In genomic region chr16:32593283-32593805, GRCm38 (mm10) we compare ENCODE assay signal across 11 mouse cellular contexts.
"Had no signal": no experiment of that assay in that cellular context is flagged by ENCODE, and none has a peak within 500 bp of the region (broad histone marks: within the 10 kb centered on the region; RNA-seq: fewer than 3 reads in every experiment).

No protein-coding gene starts in this region.

- DNase-seq: kidney, adult 8-10 months; kidney, postnatal 36 days; layer of hippocampus, adult 9-11 months; layer of hippocampus, postnatal 36 days had no signal

- H3K9ac ChIP-seq: limb, embryonic 15.5 days; liver, embryonic 12.5 days; midbrain, embryonic 13.5 days; neural tube, embryonic 12.5 days; stomach, embryonic 15.5 days had no signal

- H3K4me2 ChIP-seq: limb, embryonic 15.5 days; liver, embryonic 12.5 days; midbrain, embryonic 13.5 days; neural tube, embryonic 12.5 days; stomach, embryonic 15.5 days had no signal

- H3K9me3 ChIP-seq: limb, embryonic 15.5 days; liver, embryonic 12.5 days; midbrain, embryonic 13.5 days; neural tube, embryonic 12.5 days; stomach, embryonic 15.5 days had no signal

- H3K36me3 ChIP-seq: limb, embryonic 15.5 days; liver, embryonic 12.5 days; midbrain, embryonic 13.5 days; neural tube, embryonic 12.5 days; stomach, embryonic 15.5 days had no signal

- ATAC-seq: intestine, postnatal 0 days; liver, embryonic 12.5 days; midbrain, embryonic 13.5 days had no signal

- H3K27ac ChIP-seq: limb, embryonic 15.5 days; liver, embryonic 12.5 days; midbrain, embryonic 13.5 days; neural tube, embryonic 12.5 days; stomach, embryonic 15.5 days had no signal

- H3K4me1 ChIP-seq: limb, embryonic 15.5 days; neural tube, embryonic 12.5 days; stomach, embryonic 15.5 days had no signal

- H3K4me3 ChIP-seq: limb, embryonic 15.5 days; liver, embryonic 12.5 days; midbrain, embryonic 13.5 days; myocyte; neural tube, embryonic 12.5 days; stomach, embryonic 15.5 days had no signal

- H3K27me3 ChIP-seq: limb, embryonic 15.5 days; midbrain, embryonic 13.5 days; neural tube, embryonic 12.5 days; stomach, embryonic 15.5 days had no signal
